Mouse (Mus musculus): ENCODE measurements around the gene Ccdc159.

Gene Ccdc159

GRCm38 (mm10) chr9:21927208-21927753 is at the start of gene Ccdc159, which contains the start of gene Tmem205:
Ccdc159 (plus strand) TSS chr9:21927471.
Tmem205 (minus strand) TSS chr9:21927556.
- DNase-seq = peak in 1 of 2 experiments; percentile 19

- DNase-seq = no peak
Observed at GRCm38 (mm10) chr9:21889229-21889628, 38.0 kb upstream of the Ccdc159 start.

DNA sequence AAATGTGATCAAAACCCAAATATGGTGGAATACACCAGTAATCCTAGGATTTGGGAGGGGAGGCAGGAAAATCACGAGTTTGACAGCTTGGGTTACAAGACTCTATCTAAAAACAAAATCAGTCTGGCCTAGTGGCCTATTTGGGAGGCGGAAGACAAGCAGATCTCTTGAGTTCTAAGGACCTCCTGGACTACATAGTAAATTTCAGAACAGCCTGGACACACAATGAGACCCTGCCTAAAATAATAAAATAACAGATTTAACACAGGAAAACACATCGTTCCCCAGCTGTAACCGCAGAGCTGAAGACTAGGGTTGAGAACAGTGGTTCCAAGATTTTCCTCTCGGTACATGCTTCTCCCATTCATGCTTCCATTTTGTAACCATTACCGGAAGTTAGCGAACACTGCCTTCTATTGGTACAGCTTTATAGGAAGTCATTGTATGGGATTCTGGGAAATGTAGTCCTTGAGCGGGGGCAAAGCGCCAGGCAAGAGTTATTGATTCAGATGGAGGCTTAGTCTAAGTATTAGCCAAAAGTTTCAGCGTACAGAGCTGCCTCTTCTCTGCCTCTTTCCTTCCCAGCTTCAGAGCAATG is 25.9 kb upstream of the Ccdc159 start:
- DNase-seq = no peak

DNA sequence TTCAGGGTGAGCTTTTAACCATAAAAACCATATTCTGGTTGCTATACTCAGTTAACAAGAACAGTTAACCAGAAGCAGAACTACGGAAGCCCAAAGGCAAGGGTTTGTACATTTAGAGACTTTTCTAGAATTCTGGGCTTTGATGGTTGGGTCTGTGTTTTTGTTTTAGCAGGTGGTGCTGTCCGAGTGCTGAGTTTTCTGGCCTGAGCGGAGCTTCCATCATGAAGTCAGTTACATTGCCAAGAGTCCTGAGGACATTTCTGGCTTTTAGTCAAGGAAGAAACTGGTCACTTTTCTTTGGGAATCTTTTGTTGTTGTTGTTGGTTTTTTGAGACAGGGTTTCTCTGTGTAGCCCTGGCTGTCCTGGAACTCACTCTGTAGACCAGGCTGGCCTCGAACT is 23.2 kb upstream of the Ccdc159 start:
- DNase-seq = no peak

- no peak for DNase-seq
Observed at GRCm38 (mm10) chr9:21908216-21908615, 19.1 kb upstream of the Ccdc159 start.

DNA sequence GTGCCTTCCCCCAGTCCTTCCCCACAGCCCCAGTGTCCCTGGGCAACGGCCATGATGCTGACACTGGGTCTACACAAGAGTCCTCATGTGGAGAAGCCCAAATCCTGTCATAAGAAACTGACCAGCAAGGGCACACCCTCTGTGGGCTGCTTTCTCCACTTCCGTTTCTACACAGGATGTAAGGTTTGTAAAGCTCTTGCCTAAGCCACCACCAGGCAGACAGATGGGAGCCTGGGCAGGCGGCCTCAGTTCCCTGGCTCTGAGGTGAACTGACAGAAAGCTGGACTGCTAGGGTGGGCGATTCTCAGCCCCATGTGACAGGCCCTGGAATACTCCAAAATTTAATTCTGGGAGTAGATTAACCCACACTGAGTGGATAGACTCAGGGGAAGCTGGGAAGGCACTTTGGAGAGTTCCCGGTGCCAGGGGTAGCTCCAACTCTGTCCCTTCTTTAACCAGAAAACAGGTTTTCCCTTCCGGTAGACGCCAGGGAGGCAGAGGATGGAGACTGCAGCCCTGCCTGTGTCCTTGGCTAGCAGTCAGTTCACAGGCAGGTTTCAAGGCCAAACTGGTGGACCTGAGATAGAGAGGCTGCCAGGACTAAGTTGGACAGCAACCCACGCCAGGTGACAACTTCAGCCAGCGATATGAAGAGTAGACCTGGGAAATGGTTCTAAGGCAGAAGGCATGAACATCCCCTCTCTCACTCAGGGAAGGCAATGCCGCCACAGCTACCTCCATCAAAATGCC is 17.6 kb upstream of the Ccdc159 start:
- no peak for DNase-seq

DNA sequence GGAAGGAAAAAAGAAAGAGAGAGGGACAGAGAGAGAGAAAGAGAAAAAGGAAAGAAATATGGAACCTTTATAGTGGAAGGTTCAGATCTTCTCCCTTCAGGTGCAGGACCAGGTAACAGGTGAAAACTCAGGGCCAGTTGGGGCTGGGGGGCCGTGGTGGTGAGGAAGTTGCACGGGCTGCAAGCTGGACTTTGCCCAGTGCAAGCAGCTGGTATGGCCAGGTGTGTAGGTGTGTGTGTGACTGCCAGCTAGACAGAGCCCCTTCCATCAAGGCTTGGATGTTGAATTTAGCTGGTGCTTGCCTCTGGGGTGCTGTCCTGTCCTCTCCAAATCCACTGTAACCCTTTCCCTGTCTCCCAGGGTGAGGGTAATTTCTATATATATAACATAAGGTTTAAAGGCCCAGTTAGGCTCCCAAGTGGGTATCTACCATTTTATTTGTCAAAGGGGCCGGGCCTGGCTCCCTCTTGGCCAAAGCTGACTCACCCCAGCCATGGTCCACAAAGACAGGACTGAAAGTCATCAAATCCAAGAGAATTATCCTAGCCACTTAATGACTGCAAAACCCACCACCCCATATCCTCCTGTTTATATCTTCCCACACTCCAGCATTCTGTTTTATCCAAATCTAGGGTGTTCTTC is 10.3 kb upstream of the Ccdc159 start:
- DNase-seq = no peak

GRCm38 (mm10) chr9:21917493-21918034 is 9.7 kb upstream of the Ccdc159 start:
- DNase-seq = no peak

DNA sequence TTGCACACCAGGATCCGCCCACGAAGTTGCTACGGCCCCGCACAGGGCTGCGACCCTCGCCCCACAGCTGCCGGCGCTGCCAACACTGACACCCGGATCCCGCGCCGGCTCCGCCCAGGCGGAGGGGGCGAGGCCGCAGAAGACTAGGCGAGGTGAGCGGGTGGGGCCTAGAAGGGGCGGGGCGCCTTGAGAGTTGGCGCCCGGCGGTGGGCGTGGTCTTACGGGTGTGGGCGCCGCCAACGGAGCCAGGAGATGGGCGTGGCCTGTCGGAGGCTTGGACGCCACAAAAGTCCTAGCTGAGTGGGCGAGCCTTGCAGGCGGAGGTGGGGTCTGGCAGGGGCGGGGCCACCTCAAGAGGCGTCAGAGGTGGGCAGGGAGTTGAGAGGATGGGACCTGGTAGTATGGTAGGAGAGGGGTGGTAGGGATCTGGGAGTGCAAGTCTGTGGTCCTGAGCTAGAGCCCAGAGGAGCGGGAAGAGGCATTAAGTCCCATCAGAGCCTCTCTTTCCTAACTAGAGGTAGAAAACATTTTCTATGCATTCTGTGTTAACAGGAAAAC is 9.2 kb upstream of the Ccdc159 start, which contains the start of gene Rab3d:
Gene Rab3d, minus strand, starts transcription at position 158 of the 558 bp plus-strand sequence.
- DNase-seq = peak; percentile 96 to 97

DNA sequence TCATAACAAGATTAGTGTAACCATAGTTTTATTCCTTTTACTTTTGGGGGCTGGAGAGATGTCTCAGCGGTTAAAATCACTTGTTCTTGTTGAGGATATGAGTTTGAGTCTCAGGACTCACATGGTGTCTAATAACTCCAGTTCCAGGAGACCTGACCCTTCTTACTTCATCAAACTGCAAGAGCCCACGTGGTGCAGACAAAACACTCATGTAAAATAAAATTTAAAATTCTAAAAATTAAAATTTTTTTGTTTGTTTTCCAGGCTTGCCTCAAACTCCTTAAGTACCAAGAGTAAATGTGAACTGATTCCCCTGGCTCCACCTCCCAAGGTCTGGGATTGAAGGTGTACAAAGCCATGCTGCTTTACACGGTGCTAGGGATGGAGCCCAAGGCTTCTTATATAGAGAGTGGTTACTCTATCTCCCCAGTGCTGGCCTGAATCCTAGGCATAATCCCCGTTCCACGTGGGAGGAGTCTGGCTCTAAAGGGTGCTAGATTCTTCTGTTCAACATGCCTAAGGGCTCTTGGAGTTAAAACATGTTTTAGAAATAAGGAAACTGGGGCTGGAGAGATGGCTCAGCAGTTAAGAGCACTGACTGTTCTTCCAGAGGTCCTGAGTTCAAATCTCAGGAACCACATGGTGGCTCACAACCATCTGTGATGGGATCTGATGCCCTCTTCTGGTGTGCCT is 8.4 kb upstream of the Ccdc159 start:
- no peak for DNase-seq

GRCm38 (mm10) chr9:21923036-21923435 is 4.2 kb upstream of the Ccdc159 start:
- no peak for DNase-seq

- no peak for DNase-seq
Observed at GRCm38 (mm10) chr9:21923490-21924098, 3.7 kb upstream of the Ccdc159 start.

DNA sequence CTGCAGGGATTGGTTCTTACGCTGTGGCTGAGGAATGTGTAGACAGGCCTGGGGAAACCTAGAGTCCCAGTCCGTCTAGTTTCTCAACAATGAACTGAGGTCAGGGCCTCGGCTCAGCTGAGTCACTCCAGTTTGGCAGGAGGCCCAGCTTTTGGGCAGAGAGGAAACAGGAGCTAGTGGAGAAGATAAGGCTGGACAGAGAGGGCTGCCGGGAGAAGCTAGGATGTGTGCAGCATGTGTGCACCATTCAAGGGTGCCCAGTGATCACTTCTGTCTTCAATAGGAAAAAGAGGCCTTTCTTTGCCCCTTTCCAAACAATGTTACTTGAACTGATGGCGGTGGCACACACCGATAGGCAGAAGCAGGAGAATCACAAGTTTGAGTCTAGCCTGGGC is 3.2 kb upstream of the Ccdc159 start:
- DNase-seq = no peak

DNA sequence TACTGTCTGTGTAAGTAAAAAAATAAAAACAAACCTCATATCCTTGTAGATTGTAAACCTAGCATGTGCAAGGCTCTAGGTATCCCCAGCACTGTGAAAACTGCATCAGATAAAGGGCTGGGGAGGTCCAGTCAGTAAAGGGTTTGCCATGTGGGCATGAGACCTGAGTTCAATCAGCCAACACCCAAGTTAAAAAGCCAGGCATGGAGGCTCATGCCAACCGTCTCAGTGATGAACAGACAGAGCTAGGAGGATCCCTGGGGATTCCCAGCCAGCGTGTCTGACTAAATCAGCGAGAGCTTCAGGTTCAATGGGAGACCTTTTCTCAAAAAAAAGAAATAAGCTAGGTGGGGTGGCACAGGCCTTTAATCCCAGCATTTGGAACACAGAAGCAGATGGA is 2.2 kb upstream of the Ccdc159 start:
- DNase-seq = no peak

DNA sequence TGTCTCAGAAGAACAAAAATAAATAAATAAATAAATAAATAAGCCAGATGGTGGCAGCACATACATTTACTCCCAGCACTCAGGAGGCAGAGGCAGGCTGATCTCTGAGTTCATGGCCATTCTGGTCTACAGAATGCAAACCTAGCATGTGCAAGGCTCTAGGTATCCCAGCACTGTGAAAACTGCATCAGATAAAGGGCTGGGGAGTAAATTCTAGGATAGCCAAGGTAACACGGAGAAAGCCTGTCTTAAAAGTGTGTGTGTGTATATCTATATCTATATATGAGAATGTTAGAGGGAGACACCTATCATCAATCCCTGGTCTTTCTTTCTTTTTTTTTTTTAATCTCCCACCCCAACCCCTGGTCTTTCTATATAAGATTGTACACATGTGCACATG is 1.8 kb upstream of the Ccdc159 start:
- DNase-seq = no peak

- DNase-seq = no peak
Observed at GRCm38 (mm10) chr9:21926155-21926554, 1.1 kb upstream of the Ccdc159 start.

DNA sequence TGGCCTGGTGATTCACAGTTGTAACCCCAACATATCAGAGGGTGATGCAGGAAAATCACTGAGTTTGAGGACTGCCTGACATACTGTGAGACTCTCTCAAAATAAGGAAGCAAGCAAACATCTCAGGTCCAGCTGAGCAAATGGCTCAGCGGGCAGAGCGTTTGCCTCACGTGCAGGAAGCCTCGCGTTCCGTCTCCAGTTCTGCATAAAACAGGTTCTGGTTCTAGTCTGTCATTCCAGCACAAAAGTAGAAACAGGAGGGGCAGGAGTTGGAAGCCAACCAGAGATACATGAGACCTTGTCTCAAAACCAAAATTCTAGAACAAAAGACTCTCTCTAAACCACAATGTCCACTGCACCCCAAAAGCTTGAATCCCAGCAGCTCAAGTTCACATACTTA is 487 bp upstream of the Ccdc159 start:
- no peak for DNase-seq

DNA sequence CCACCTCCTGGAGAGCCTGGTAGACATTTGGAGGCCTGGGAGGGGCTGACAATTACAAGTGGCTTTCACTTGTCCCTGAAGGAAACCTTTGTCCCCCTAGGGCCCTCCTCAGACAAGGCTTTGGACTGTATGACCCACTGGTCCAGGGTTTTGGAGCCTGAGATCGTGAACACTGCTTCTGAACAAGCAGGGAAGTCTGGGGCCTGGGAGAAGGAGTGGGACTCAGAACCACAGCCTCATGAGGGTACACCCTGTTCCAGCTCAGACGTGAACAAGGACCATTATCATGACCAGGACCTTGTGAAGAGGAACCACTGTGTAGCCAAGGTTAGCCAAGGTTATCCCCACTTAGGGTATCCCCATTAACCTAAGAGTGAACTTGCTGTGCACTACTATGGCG is 1.9 kb downstream of the Ccdc159 start:
- DNase-seq = no peak

DNA sequence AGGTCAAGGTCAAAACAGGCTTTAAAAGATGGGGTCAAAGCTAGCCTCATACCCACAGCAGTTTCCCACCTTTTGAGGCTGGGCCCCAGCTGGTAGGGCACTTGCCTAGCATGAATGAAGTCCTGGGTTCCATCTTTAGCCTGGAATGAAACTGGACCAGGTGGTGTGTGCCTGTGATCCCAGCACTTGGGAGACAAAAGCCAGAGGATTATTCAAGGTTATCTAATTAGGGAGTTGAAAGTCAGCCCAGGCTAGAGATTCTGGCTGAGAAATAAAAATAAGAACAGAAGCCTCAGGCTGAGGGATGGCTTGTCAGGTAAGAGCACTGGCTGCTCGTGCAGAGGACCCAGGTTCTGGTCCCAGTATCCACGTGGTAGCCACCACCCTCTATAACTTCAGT is 4.7 kb downstream of the Ccdc159 start:
- DNase-seq = no peak

DNA sequence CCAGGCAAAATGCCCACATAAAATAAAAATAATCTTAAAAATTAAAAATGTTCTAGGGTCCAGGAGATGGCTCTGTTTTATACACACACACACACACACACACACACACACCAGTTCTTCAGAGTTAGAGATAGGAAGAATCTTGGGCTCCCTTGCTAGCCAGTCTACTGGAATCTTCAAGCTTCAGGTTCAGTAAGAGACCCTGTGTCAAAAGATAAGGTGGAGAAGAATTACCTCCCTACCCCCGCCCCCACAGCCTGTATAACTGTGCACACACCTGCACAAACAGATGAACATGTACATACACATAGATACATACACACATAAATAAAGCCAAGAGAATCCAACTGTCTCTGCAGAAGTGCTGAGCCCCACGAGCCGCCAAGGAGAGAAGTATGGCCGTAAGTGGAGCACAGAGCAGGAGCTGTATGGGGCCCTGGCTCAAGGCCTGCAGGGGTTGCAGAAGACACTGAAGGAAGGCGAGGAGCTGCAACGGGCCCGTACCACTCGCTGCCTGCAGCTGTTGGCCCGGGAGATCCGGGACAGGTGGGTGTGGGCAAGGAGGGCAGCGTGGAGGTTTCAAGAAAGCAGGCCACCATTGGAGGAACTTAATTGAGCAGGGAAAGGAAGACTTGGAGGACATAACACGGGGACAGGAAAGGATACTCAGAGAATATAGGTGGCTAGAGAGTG is 5.3 kb downstream of the Ccdc159 start:
- DNase-seq = no peak

- DNase-seq = no peak
Observed at GRCm38 (mm10) chr9:21934021-21934420, 6.8 kb downstream of the Ccdc159 start.

Measured in thymus, postnatal 36 days (tissue).